In genomic region chr1:135671406-135671805, GRCm38 (mm10) we compare ENCODE assay signal across 9 mouse cellular contexts. TPM values are rescaled to one million over a fixed set of nuclear protein-coding genes. Genes with fewer than 3 reads are reported as not detected.
DNase-seq lines count a peak whose midpoint lies in the region; ATAC-seq and TF ChIP-seq lines count a peak whose summit lies in the region.
"Had no signal": no experiment of that assay in that cellular context is flagged by ENCODE, and none has a peak within 500 bp of the region (broad histone marks: within the 10 kb centered on the region; RNA-seq: fewer than 3 reads in every experiment).

No protein-coding gene starts in this region.

- no peak for TF ChIP-seq POLR2A in cerebellum, adult 2 months (IDR thresholded peaks at IDR 0.05; ENCODE audit: borderline replicate concordance, insufficient read depth, low read length)

- H3K9ac ChIP-seq in kidney, embryonic 15.5 days: no peak overlapping the region
- H3K9ac ChIP-seq in midbrain, embryonic 11.5 days (ENCODE audit: low read length): no peak overlapping the region
- no peak overlapping the region for H3K9ac ChIP-seq in midbrain, embryonic 13.5 days (replicated peaks)

- no peak for DNase-seq in cerebellum, adult 2 months
- DNase-seq in cerebellum, postnatal 14 days: no peak
- DNase-seq in kidney, adult 8-10 months: no peak
- peak; percentile 69 for DNase-seq in midbrain, embryonic 11.5 days (ENCODE audit: low spot score, missing footprints)

- no peak overlapping the region for H3K27ac ChIP-seq in cerebellum, adult 2 months (ENCODE audit: insufficient read depth, low read length)
- H3K27ac ChIP-seq in kidney, embryonic 15.5 days: peak overlapping the region; percentile 66
- no peak overlapping the region for H3K27ac ChIP-seq in midbrain, embryonic 11.5 days (ENCODE audit: low read depth, low read length)
- no peak overlapping the region for H3K27ac ChIP-seq in midbrain, embryonic 13.5 days
- H3K27ac ChIP-seq in brown adipose tissue, adult 24 weeks (replicated peaks; ENCODE audit: low read depth, low read length): peak overlapping the region; percentile 89

- ATAC-seq in kidney, embryonic 15.5 days (replicated peaks; ENCODE audit: low FRiP score): no peak
- ATAC-seq in midbrain, embryonic 11.5 days (ENCODE audit: low FRiP score): no peak
- ATAC-seq in midbrain, embryonic 13.5 days: no peak
- no peak for ATAC-seq in activated CD4-positive, CD25-positive, alpha-beta regulatory T cell, adult 4 months
- ATAC-seq: intestine, embryonic 16.5 days had no signal

- no peaks in the 10 kb centered on the region for H3K36me3 ChIP-seq in kidney, embryonic 15.5 days
- H3K36me3 ChIP-seq in midbrain, embryonic 11.5 days (ENCODE audit: control insufficient read depth, insufficient read depth, low read length): no peaks in the 10 kb centered on the region
- H3K36me3 ChIP-seq in midbrain, embryonic 13.5 days: no peaks in the 10 kb centered on the region

- peak; percentile 27; the same call in 1 of the 2 replicates for TF ChIP-seq CTCF in cerebellum, adult 2 months (IDR thresholded peaks at IDR 0.05; ENCODE audit: borderline replicate concordance, insufficient read depth, low read depth, low read length)

- no peaks in the 10 kb centered on the region for H3K27me3 ChIP-seq in cerebellum, adult 2 months (ENCODE audit: control insufficient read depth, insufficient read depth, low read length)
- H3K27me3 ChIP-seq in kidney, embryonic 15.5 days: no peaks in the 10 kb centered on the region
- no peaks in the 10 kb centered on the region for H3K27me3 ChIP-seq in midbrain, embryonic 11.5 days (ENCODE audit: control insufficient read depth, insufficient read depth, low read length)
- no peaks in the 10 kb centered on the region for H3K27me3 ChIP-seq in midbrain, embryonic 13.5 days

- no peak overlapping the region for H3K4me3 ChIP-seq in cerebellum, adult 2 months (replicated peaks; ENCODE audit: insufficient read depth, low read depth, low read length)
- H3K4me3 ChIP-seq in kidney, embryonic 15.5 days (replicated peaks): no peak overlapping the region
- H3K4me3 ChIP-seq in midbrain, embryonic 11.5 days (ENCODE audit: low read depth, low read length): no peak overlapping the region
- H3K4me3 ChIP-seq in midbrain, embryonic 13.5 days (replicated peaks): no peak overlapping the region
- no peak overlapping the region for H3K4me3 ChIP-seq in brown adipose tissue, adult 24 weeks (ENCODE audit: insufficient read depth, low read depth, low read length)

- 30% methylated on average over 1 of the region's 1 CpGs for WGBS in cerebellum, adult 2 months
- WGBS in kidney, embryonic 15.5 days: 58% methylated on average over 1 of the region's 1 CpGs
- WGBS in midbrain, embryonic 11.5 days: 26% methylated on average over 1 of the region's 1 CpGs
- 25% methylated on average over 1 of the region's 1 CpGs for WGBS in midbrain, embryonic 13.5 days

- H3K9me3 ChIP-seq in kidney, embryonic 15.5 days (replicated peaks): no peaks in the 10 kb centered on the region
- no peaks in the 10 kb centered on the region for H3K9me3 ChIP-seq in midbrain, embryonic 11.5 days (ENCODE audit: control insufficient read depth, low read length)
- no peaks in the 10 kb centered on the region for H3K9me3 ChIP-seq in midbrain, embryonic 13.5 days

- no peaks in the 10 kb centered on the region for H3K4me1 ChIP-seq in cerebellum, adult 2 months (ENCODE audit: control insufficient read depth, insufficient read depth, low read length)
- H3K4me1 ChIP-seq in kidney, embryonic 15.5 days: peaks cover 65% of the 10 kb centered on the region
- H3K4me1 ChIP-seq in midbrain, embryonic 11.5 days (ENCODE audit: control insufficient read depth, insufficient read depth, low read length): peaks cover 3% of the 10 kb centered on the region; the same call in 1 of the 2 replicates
- H3K4me1 ChIP-seq in midbrain, embryonic 13.5 days (replicated peaks): peaks cover 15% of the 10 kb centered on the region
- peaks cover 53% of the 10 kb centered on the region for H3K4me1 ChIP-seq in brown adipose tissue, adult 24 weeks (ENCODE audit: control insufficient read depth, insufficient read depth, insufficient read length, low read length)

- H3K4me2 ChIP-seq in kidney, embryonic 15.5 days: no peak overlapping the region
- H3K4me2 ChIP-seq in midbrain, embryonic 11.5 days: no peak overlapping the region
- H3K4me2 ChIP-seq in midbrain, embryonic 13.5 days (replicated peaks): no peak overlapping the region

RNA-seq across cellular contexts. Expression of gene Csrp1, which starts 48.5 kb away (rescaled TPM):
- 364 and 434 TPM in 2 replicates for polyA plus RNA-seq in cerebellum, adult 2 months (2012; rRNA removed)
- polyA plus RNA-seq in kidney, embryonic 15.5 days (2015; fragmentation: Nextera tagmentation; extraction: Ambion mirVana): 119 and 137 TPM in 2 replicates
- polyA plus RNA-seq in midbrain, embryonic 11.5 days (2014; fragmentation: Nextera tagmentation; extraction: Ambion mirVana): 33.2 and 34.1 TPM in 2 replicates
- 13.9 and 16.0 TPM in 2 replicates for polyA plus RNA-seq in midbrain, embryonic 13.5 days (2015; fragmentation: Nextera tagmentation; extraction: Ambion mirVana)
- 33.7 and 37.2 TPM in 2 replicates for polyA plus RNA-seq in brown adipose tissue, adult 24 weeks (2012; ENCODE audit: insufficient read depth, insufficient read length, missing spikeins)
- polyA plus RNA-seq in activated CD4-positive, CD25-positive, alpha-beta regulatory T cell, adult 4 months (2017; shearing (Covaris generic)): 10 to 100 TPM; 14.5 to 35.2 TPM

Comparison
In these comparisons a context has a peak if more than half of its experiments do, and no peak if none do; other contexts are left out.
1. H3K27ac ChIP-seq: peak in kidney, embryonic 15.5 days (single experiment) and brown adipose tissue, adult 24 weeks (single experiment); none in cerebellum, adult 2 months (single experiment), midbrain, embryonic 11.5 days (single experiment) and midbrain, embryonic 13.5 days (single experiment).